Comparison of ENCODE assay signal across 10 mouse cellular contexts in the genomic region with DNA sequence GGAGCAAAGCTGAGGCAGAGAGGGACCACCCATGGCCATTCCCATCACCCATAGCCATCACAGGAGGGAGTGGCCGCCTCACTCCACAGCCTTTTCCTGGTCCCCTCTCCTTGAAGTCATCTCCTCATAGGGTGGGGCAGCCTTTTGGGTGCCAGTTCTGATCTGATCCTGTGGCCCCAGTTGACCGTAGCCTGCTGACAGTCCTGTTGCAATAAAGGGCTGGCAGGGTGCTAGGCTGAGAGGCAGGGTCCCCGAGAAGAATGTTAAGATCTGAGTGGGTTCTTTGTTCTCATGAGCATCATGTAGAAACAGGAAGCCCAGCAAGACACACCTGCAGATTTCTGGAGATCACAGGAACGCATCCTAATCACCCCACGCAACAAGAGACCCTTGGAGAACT. TPM values are rescaled to one million over a fixed set of nuclear protein-coding genes. Genes with fewer than 3 reads are reported as not detected.
DNase-seq lines count a peak whose midpoint lies in the region; ATAC-seq and TF ChIP-seq lines count a peak whose summit lies in the region.
"Had no signal": no experiment of that assay in that cellular context is flagged by ENCODE, and none has a peak within 500 bp of the region (broad histone marks: within the 10 kb centered on the region; RNA-seq: fewer than 3 reads in every experiment).

No protein-coding gene starts in this region.

- peak; percentile 3 for DNase-seq in urinary bladder, postnatal 25 days (ENCODE audit: low spot score)
- no peak for DNase-seq in urinary bladder, postnatal 10 days (ENCODE audit: low spot score)
- no peak for DNase-seq in liver, postnatal 0 days
- no peak for DNase-seq in adrenal gland, postnatal 36 days
- no peak for DNase-seq in right cerebral cortex, adult 2 months (ENCODE audit: low spot score in 2 of 2)

- 0 out of 2 replicates have a peak overlapping the region, but pooled peaks have one; percentile 16 for H3K27ac ChIP-seq in liver, postnatal 0 days (ENCODE audit: low read depth)
- no peak overlapping the region for H3K27ac ChIP-seq in stomach, embryonic 16.5 days (ENCODE audit: low read length)

- peaks cover 38% of the 10 kb centered on the region for H3K27me3 ChIP-seq in erythroblast, embryonic 14.5 days (ENCODE audit: control insufficient read depth)
- no peaks in the 10 kb centered on the region for H3K27me3 ChIP-seq in liver, postnatal 0 days (ENCODE audit: insufficient read depth, low read length)
- no peaks in the 10 kb centered on the region for H3K27me3 ChIP-seq in stomach, embryonic 16.5 days (ENCODE audit: control insufficient read depth, insufficient read depth, low read length)

- no peaks in the 10 kb centered on the region for H3K9me3 ChIP-seq in erythroblast, embryonic 14.5 days (ENCODE audit: control insufficient read depth, low read length)
- no peaks in the 10 kb centered on the region for H3K9me3 ChIP-seq in liver, postnatal 0 days (ENCODE audit: low read length)
- H3K9me3 ChIP-seq in stomach, embryonic 16.5 days (replicated peaks; ENCODE audit: control insufficient read depth, low read length), result no peaks in the 10 kb centered on the region

- peak overlapping the region; percentile 62 for H3K4me3 ChIP-seq in erythroblast, embryonic 14.5 days (replicated peaks)
- H3K4me3 ChIP-seq in liver, postnatal 0 days (ENCODE audit: low read depth, low read length), result peak overlapping the region; percentile 49; the same call in 1 of the 2 replicates
- peak overlapping the region; percentile 73 for H3K4me3 ChIP-seq in stomach, embryonic 16.5 days (replicated peaks; ENCODE audit: low read length)

- TF ChIP-seq CTCF in liver, postnatal 0 days (IDR thresholded peaks at IDR 0.05; ENCODE audit: low read depth), result no peak

- no peak overlapping the region for H3K9ac ChIP-seq in liver, postnatal 0 days (replicated peaks)
- peak overlapping the region; percentile 87 for H3K9ac ChIP-seq in stomach, embryonic 16.5 days (ENCODE audit: low read length)

- H3K4me2 ChIP-seq in liver, postnatal 0 days (ENCODE audit: low read depth, low read length), result peak overlapping the region; percentile 73
- peak overlapping the region; percentile 68 for H3K4me2 ChIP-seq in stomach, embryonic 16.5 days (ENCODE audit: low read depth, low read length)

- no peak for TF ChIP-seq EP300 in liver, postnatal 0 days (IDR thresholded peaks at IDR 0.05; ENCODE audit: low read depth)

- peaks cover 83% of the 10 kb centered on the region for H3K4me1 ChIP-seq in erythroblast, embryonic 14.5 days (ENCODE audit: control insufficient read depth)
- peaks cover 33% of the 10 kb centered on the region for H3K4me1 ChIP-seq in liver, postnatal 0 days (ENCODE audit: insufficient read depth)
- H3K4me1 ChIP-seq in stomach, embryonic 16.5 days (ENCODE audit: control insufficient read depth, insufficient read depth, low read length), result peaks cover 25% of the 10 kb centered on the region

- H3K36me3 ChIP-seq in erythroblast, embryonic 14.5 days (ENCODE audit: control insufficient read depth), result peaks cover 8% of the 10 kb centered on the region
- H3K36me3 ChIP-seq in liver, postnatal 0 days (replicated peaks; ENCODE audit: insufficient read depth, low read length), result no peaks in the 10 kb centered on the region
- no peaks in the 10 kb centered on the region for H3K36me3 ChIP-seq in stomach, embryonic 16.5 days (ENCODE audit: control insufficient read depth, insufficient read depth, low read length)

- ATAC-seq in erythroblast, adult 5-6 weeks (replicated peaks; ENCODE audit: low FRiP score, poor library complexity, severe bottlenecking), result no peak
- no peak for ATAC-seq in liver, postnatal 0 days
- ATAC-seq in stomach, embryonic 16.5 days (ENCODE audit: insufficient read depth, low FRiP score), result no peak

- WGBS in liver, postnatal 0 days (ENCODE audit: insufficient replicate concordance), result 77% methylated on average over 5 of the region's 5 CpGs
- WGBS in stomach, embryonic 16.5 days, result 79% methylated on average over 5 of the region's 5 CpGs

RNA-seq across cellular contexts. Expression of a gene that starts 1.1 kb away (rescaled TPM):
- polyA plus RNA-seq in erythroblast, embryonic 14.5 days (2012), result 0.18 and 0.20 TPM in 2 replicates
- not detected in 2 replicates for total RNA-seq in erythroblast, adult 5-6 weeks (2015; ENCODE audit: low replicate concordance)
- total RNA-seq in erythroblast, adult 5-6 weeks (2017; ENCODE audit: low replicate concordance), result 0.14 TPM in 1 of 2 replicates, not detected in the other
- polyA plus RNA-seq in liver, postnatal 0 days (2015; fragmentation: Nextera tagmentation; extraction: Ambion mirVana), result 0.65 and 0.67 TPM in 2 replicates
- polyA plus RNA-seq in stomach, embryonic 16.5 days (2015; fragmentation: Nextera tagmentation; extraction: Ambion mirVana), result 25.0 TPM in 2 replicates
- total RNA-seq in adrenal gland, postnatal 36 days (2021), result 10 to 100 TPM in 1 of 2 experiments, 1 to 10 TPM in 1; 7.7 to 12.3 TPM

RNA-seq across cellular contexts. Expression of a gene that starts 5.1 kb away (rescaled TPM):
- not detected in 2 replicates for polyA plus RNA-seq in erythroblast, embryonic 14.5 days (2012)
- total RNA-seq in erythroblast, adult 5-6 weeks (2015; ENCODE audit: low replicate concordance), result not detected in 2 replicates
- not detected in 2 replicates for total RNA-seq in erythroblast, adult 5-6 weeks (2017; ENCODE audit: low replicate concordance)
- not detected in 2 replicates for polyA plus RNA-seq in liver, postnatal 0 days (2015; fragmentation: Nextera tagmentation; extraction: Ambion mirVana)
- polyA plus RNA-seq in stomach, embryonic 16.5 days (2015; fragmentation: Nextera tagmentation; extraction: Ambion mirVana), result not detected in 2 replicates
- not detected for total RNA-seq in adrenal gland, postnatal 36 days (2021)
- total RNA-seq: adrenal gland, postnatal 4 days had no signal
- polyA plus RNA-seq: spleen, adult 2 months had no signal

RNA-seq across cellular contexts. Expression of a gene that starts 31.7 kb away (rescaled TPM):
- 219 and 275 TPM in 2 replicates for polyA plus RNA-seq in erythroblast, embryonic 14.5 days (2012)
- total RNA-seq in erythroblast, adult 5-6 weeks (2015; ENCODE audit: low replicate concordance), result 77.1 and 92.0 TPM in 2 replicates
- 33.9 and 49.3 TPM in 2 replicates for total RNA-seq in erythroblast, adult 5-6 weeks (2017; ENCODE audit: low replicate concordance)
- polyA plus RNA-seq in liver, postnatal 0 days (2015; fragmentation: Nextera tagmentation; extraction: Ambion mirVana), result 58.1 and 61.6 TPM in 2 replicates
- polyA plus RNA-seq in stomach, embryonic 16.5 days (2015; fragmentation: Nextera tagmentation; extraction: Ambion mirVana), result 73.0 and 78.4 TPM in 2 replicates
- total RNA-seq in adrenal gland, postnatal 36 days (2021), result 100 to 1,000 TPM in 1 of 2 experiments, 10 to 100 TPM in 1; 83.7 to 125 TPM

RNA-seq across cellular contexts. Expression of a gene that starts 41.6 kb away (rescaled TPM):
- polyA plus RNA-seq in erythroblast, embryonic 14.5 days (2012), result 0.03 and 0.04 TPM in 2 replicates
- 3.3 and 4.8 TPM in 2 replicates for total RNA-seq in erythroblast, adult 5-6 weeks (2015; ENCODE audit: low replicate concordance)
- 1.4 and 1.5 TPM in 2 replicates for total RNA-seq in erythroblast, adult 5-6 weeks (2017; ENCODE audit: low replicate concordance)
- polyA plus RNA-seq in liver, postnatal 0 days (2015; fragmentation: Nextera tagmentation; extraction: Ambion mirVana), result 1.9 and 2.0 TPM in 2 replicates
- 0.29 and 0.44 TPM in 2 replicates for polyA plus RNA-seq in stomach, embryonic 16.5 days (2015; fragmentation: Nextera tagmentation; extraction: Ambion mirVana)
- total RNA-seq in adrenal gland, postnatal 36 days (2021), result 1 to 10 TPM; 4.2 to 4.7 TPM

RNA-seq across cellular contexts. Expression of a gene that starts 51.7 kb away (rescaled TPM):
- polyA plus RNA-seq in erythroblast, embryonic 14.5 days (2012), result 27.7 and 31.8 TPM in 2 replicates
- total RNA-seq in erythroblast, adult 5-6 weeks (2015; ENCODE audit: low replicate concordance), result 0.96 and 3.8 TPM in 2 replicates
- total RNA-seq in erythroblast, adult 5-6 weeks (2017; ENCODE audit: low replicate concordance), result 6.4 and 7.7 TPM in 2 replicates
- 4.2 and 4.8 TPM in 2 replicates for polyA plus RNA-seq in liver, postnatal 0 days (2015; fragmentation: Nextera tagmentation; extraction: Ambion mirVana)
- polyA plus RNA-seq in stomach, embryonic 16.5 days (2015; fragmentation: Nextera tagmentation; extraction: Ambion mirVana), result 9.2 and 10.4 TPM in 2 replicates
- total RNA-seq in adrenal gland, postnatal 36 days (2021), result 10 to 100 TPM; 60.0 to 68.2 TPM

Comparison
In these comparisons a context has a peak if more than half of its experiments do, and no peak if none do; other contexts are left out.
1. RNA of a gene that starts 1.1 kb away (polyA plus RNA-seq): 25.0 TPM in stomach, embryonic 16.5 days; 0.65 to 0.67 TPM in liver, postnatal 0 days and 0.18 to 0.20 TPM in erythroblast, embryonic 14.5 days; every median in the first group is over 10 times any median in the second.
2. Peak in every context shown above with its lines, with median percentiles within 50 percentile points of each other: H3K4me3 ChIP-seq.